Mouse (Mus musculus) lung, postnatal 0 days (tissue): ENCODE data around the gene Camk1d. TPM values are rescaled to one million over a fixed set of nuclear protein-coding genes. Genes with fewer than 3 reads are reported as not detected.
"Not testable (repeated sequence)": the region's sequence is repeated elsewhere in the genome, so short reads cannot be mapped to it uniquely, and the experiment has no call there.

Experiments used
- ATAC-seq: fragments of 200-750 bp; cut with Nextera tagmentation; 2 replicates; pipeline ENCODE4 v1.8.0; 2017; ENCODE audit warnings: moderate library complexity
- DNase-seq: peaks from one replicate; pipeline ENCODE4 v3.0.0-alpha.2; 2016; ENCODE audit warnings: low spot score
- H3K27ac ChIP-seq: fragments of 300-500 bp; sonication (generic); 2 replicates; pipeline ENCODE4 v1.5.1; 2014; ENCODE audit warnings: antibody characterized with exemption, mild to moderate bottlenecking, low read length, mixed read lengths
- H3K27me3 ChIP-seq: fragments of 300-500 bp; sonication (generic); replicated peaks from 2 replicates; pipeline ENCODE4 v1.6.1; 2014; ENCODE audit warnings: low read length, mixed read lengths; ENCODE audit not compliant: insufficient read depth
- H3K36me3 ChIP-seq: fragments of 300-500 bp; sonication (generic); 2 replicates; pipeline ENCODE4 v1.6.1; 2014; ENCODE audit warnings: low read length, mixed read lengths; ENCODE audit not compliant: insufficient read depth
- H3K4me1 ChIP-seq: fragments of 300-500 bp; sonication (generic); 2 replicates; pipeline ENCODE4 v1.6.1; 2014; ENCODE audit warnings: antibody characterized with exemption, low read depth, low read length, mixed read lengths; ENCODE audit not compliant: insufficient read depth
- H3K4me2 ChIP-seq: fragments of 300-500 bp; sonication (generic); replicated peaks from 2 replicates; pipeline ENCODE4 v1.6.1; 2014; ENCODE audit warnings: low read depth, mild to moderate bottlenecking, low read length, moderate library complexity, mixed read lengths
- H3K4me3 ChIP-seq: fragments of 300-500 bp; sonication (generic); 2 replicates; pipeline ENCODE4 v1.5.1; 2014; ENCODE audit warnings: low read depth, low read length
- H3K9ac ChIP-seq: fragments of 300-500 bp; sonication (generic); replicated peaks from 2 replicates; pipeline ENCODE4 v1.6.1; 2014; ENCODE audit warnings: low read depth, mild to moderate bottlenecking
- H3K9me3 ChIP-seq: fragments of 300-500 bp; sonication (generic); 2 replicates; pipeline ENCODE4 v1.6.1; 2016; ENCODE audit warnings: low read length, mixed read lengths
- CTCF ChIP-seq: IDR thresholded peaks from 2 replicates; pipeline ENCODE4 v1.5.1; 2016; ENCODE audit warnings: antibody characterized with exemption, mild to moderate bottlenecking
- EP300 ChIP-seq: IDR thresholded peaks from 2 replicates; pipeline ENCODE4 v1.6.1; 2016; ENCODE audit warnings: antibody characterized with exemption, mild to moderate bottlenecking, control low read depth
- WGBS: fragments of 180-500 bp; shearing (Covaris S2); extraction: QIAGEN DNeasy Blood & Tissue Kit; methylation state at CpG from one replicate; pipeline ENCODE4 v1.1.7; 2014; 5-methylcytosine and 5-hydroxymethylcytosine counted together
- polyA plus RNA-seq: library from polyadenylated mRNA; unstranded; fragments of >200 nt; fragmentation: Nextera tagmentation; extraction: Ambion mirVana; gene quantifications from 2 replicates; pipeline ENCODE4 v1.2.1, GENCODE M21; 2015

Camk1d gene
- polyA plus RNA-seq, 1 experiment from 2014 or later = 2.2 TPM

DNA sequence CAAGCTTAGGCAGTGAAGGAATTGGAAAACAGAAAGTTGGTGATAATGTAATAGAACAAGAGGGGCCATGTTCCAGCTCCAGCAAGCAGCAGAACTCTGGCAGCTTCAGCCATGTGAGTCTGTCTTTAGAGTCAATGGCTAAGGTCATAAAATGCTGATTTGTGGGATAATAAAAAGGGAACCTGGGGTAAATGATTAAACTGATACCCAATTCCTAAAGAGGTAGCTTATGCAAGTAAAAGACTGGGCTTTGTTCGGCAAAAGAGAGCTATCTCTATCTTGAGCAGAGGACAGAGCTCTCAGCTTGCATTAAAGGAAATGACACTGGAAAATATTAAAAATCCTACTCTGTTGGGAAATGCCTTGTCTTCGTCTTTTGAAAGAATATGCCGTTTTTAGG is 456.1 kb downstream of the Camk1d start:
- Histone ChIP-seq H3K4me2 (no peak overlapping the region), H3K36me3 (no peaks in the 10 kb centered on the region), H3K4me1 (no peaks in the 10 kb centered on the region), H3K4me3 (no peak overlapping the region), H3K27me3 (no peaks in the 10 kb centered on the region), H3K27ac (no peak overlapping the region), H3K9me3 (no peaks in the 10 kb centered on the region), H3K9ac (no peak overlapping the region)
- no peak for DNase-seq
- 80% methylated on average over 3 of the region's 3 CpGs for WGBS
- TF ChIP-seq EP300 = no peak
- no peak for TF ChIP-seq CTCF
- ATAC-seq = no peak

DNA sequence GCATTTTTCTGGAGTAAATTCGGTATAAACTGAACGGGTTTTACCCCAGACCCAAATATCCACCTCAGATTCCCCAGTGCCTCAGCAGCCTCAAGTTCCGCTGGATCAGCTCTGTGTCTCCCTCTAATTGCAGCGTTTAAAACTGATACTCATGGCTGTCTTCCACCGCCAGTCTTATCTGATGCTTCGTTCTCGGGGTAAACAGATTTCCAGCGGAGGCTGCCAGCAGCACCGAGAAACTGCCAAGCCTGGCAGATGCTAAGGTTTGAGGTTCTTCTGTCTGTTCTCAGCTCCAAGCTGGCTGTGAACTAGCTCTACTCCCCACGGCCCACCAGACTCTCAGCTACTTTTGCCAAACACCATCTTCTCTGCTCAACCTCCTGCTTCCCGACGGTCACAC is 464.3 kb downstream of the Camk1d start:
- Histone ChIP-seq H3K27ac (no peak overlapping the region), H3K27me3 (no peaks in the 10 kb centered on the region), H3K4me2 (no peak overlapping the region), H3K4me1 (no peaks in the 10 kb centered on the region), H3K9me3 (no peaks in the 10 kb centered on the region), H3K9ac (no peak overlapping the region), H3K4me3 (no peak overlapping the region), H3K36me3 (no peaks in the 10 kb centered on the region)
- 33% methylated on average over 12 of the region's 12 CpGs for WGBS
- TF ChIP-seq CTCF (peak; percentile 57), EP300 (no peak)
- DNase-seq (peak; percentile 78), ATAC-seq (peak; percentile 63)

- WGBS = 92% methylated on average over 6 of the region's 6 CpGs
- not testable (repeated sequence) for DNase-seq
Observed at GRCm38 (mm10) chr2:5249199-5249598, 465.1 kb downstream of the Camk1d start.

More at GRCm38 (mm10) chr2:5249199-5249598, 465.1 kb downstream of the Camk1d start:
- not testable (repeated sequence) for H3K4me1 ChIP-seq, H3K27ac ChIP-seq, H3K4me3 ChIP-seq, H3K9ac ChIP-seq, H3K4me2 ChIP-seq, H3K9me3 ChIP-seq, ATAC-seq, H3K27me3 ChIP-seq, H3K36me3 ChIP-seq

Other genes starting within 250 kb of the Camk1d start
- 18.5 and 24.7 TPM in 2 replicates for gene Nudt5, start 130.5 kb upstream of the Camk1d start, polyA plus RNA-seq
- gene Cdc123, start 130.6 kb upstream of the Camk1d start, polyA plus RNA-seq = 147 and 163 TPM in 2 replicates
- gene Gm13199, start 148.4 kb upstream of the Camk1d start, polyA plus RNA-seq = 0.33 and 0.58 TPM in 2 replicates
- gene Sec61a2, start 180.9 kb upstream of the Camk1d start, polyA plus RNA-seq = 19.2 and 21.3 TPM in 2 replicates
- 0.39 and 0.98 TPM in 2 replicates for gene Dhtkd1, start 228.3 kb upstream of the Camk1d start, polyA plus RNA-seq
- 5.8 and 7.1 TPM in 2 replicates for gene Upf2, start 237.0 kb upstream of the Camk1d start, polyA plus RNA-seq